In genomic region chr1:132370681-132371173, GRCm38 (mm10) we compare ENCODE assay signal across 8 mouse cellular contexts. TPM values are rescaled to one million over a fixed set of nuclear protein-coding genes. Genes with fewer than 3 reads are reported as not detected.
DNase-seq lines count a peak whose midpoint lies in the region; ATAC-seq and TF ChIP-seq lines count a peak whose summit lies in the region.

No protein-coding gene starts in this region.

- no peak overlapping the region for H3K4me3 ChIP-seq in kidney, adult 2 months (ENCODE audit: insufficient read depth, low read depth, low read length)
- H3K4me3 ChIP-seq in bone marrow, adult 2 months (replicated peaks; ENCODE audit: control insufficient read depth, low read depth, low read length) = peak overlapping the region; percentile 4
- no peak overlapping the region for H3K4me3 ChIP-seq in cerebellum, adult 2 months (replicated peaks; ENCODE audit: insufficient read depth, low read depth, low read length)

- WGBS in kidney, adult 2 months = 76% methylated on average over 9 of the region's 9 CpGs
- WGBS in bone marrow, adult 2 months = 34% methylated on average over 9 of the region's 9 CpGs
- 55% methylated on average over 9 of the region's 9 CpGs for WGBS in cerebellum, adult 2 months

- H3K4me1 ChIP-seq in kidney, adult 2 months (ENCODE audit: control insufficient read depth, insufficient read depth, low read length) = peaks cover 29% of the 10 kb centered on the region
- H3K4me1 ChIP-seq in bone marrow, adult 2 months (ENCODE audit: control insufficient read depth, insufficient read depth, low read length) = peaks cover 20% of the 10 kb centered on the region; the same call in 1 of the 2 replicates
- peaks cover 52% of the 10 kb centered on the region for H3K4me1 ChIP-seq in cerebellum, adult 2 months (ENCODE audit: control insufficient read depth, insufficient read depth, low read length)

- TF ChIP-seq CTCF in kidney, adult 2 months (conservative IDR thresholded peaks at IDR 0.05; ENCODE audit: insufficient read depth, insufficient read length, low read depth, low read length) = no peak
- TF ChIP-seq CTCF in bone marrow, adult 2 months (IDR thresholded peaks at IDR 0.05; ENCODE audit: control insufficient read depth, insufficient read depth, low read length) = no peak
- TF ChIP-seq CTCF in cerebellum, adult 2 months (IDR thresholded peaks at IDR 0.05; ENCODE audit: borderline replicate concordance, insufficient read depth, low read depth, low read length) = no peak

- peak; percentile 77 for ATAC-seq in megakaryocyte, adult 5-6 weeks (ENCODE audit: poor library complexity, severe bottlenecking)

- peak overlapping the region; percentile 60 for H3K27ac ChIP-seq in kidney, adult 2 months (ENCODE audit: insufficient read depth, low read depth, low read length)
- peak overlapping the region; percentile 79 for H3K27ac ChIP-seq in bone marrow, adult 2 months (ENCODE audit: control insufficient read depth, insufficient read depth, low read depth, low read length, poor library complexity)
- no peak overlapping the region for H3K27ac ChIP-seq in cerebellum, adult 2 months (ENCODE audit: insufficient read depth, low read length)

- H3K36me3 ChIP-seq in kidney, adult 2 months (ENCODE audit: control insufficient read depth, insufficient read depth, low read length) = no peaks in the 10 kb centered on the region

- no peak for TF ChIP-seq POLR2A in kidney, adult 2 months (IDR thresholded peaks at IDR 0.05; ENCODE audit: low read depth, low read length)
- peak; percentile 69 for TF ChIP-seq POLR2A in bone marrow, adult 2 months (IDR thresholded peaks at IDR 0.05; ENCODE audit: borderline replicate concordance, control insufficient read depth, low read depth, low read length)
- TF ChIP-seq POLR2A in cerebellum, adult 2 months (IDR thresholded peaks at IDR 0.05; ENCODE audit: borderline replicate concordance, insufficient read depth, low read length) = no peak

- DNase-seq in kidney, adult 2 months = no peak
- no peak for DNase-seq in kidney, postnatal 25 days
- peak; percentile 41 for DNase-seq in heart, postnatal 25 days (ENCODE audit: low spot score)
- no peak for DNase-seq in cerebellum, adult 2 months
- no peak for DNase-seq in c-Kit-positive CD71-positive TER-119-positive erythroid progenitor cells, embryonic 14.5 days (ENCODE audit: low spot score)
- no peak for DNase-seq in kidney, adult 11 months

- H3K27me3 ChIP-seq in kidney, adult 2 months (replicated peaks; ENCODE audit: control insufficient read depth, insufficient read depth, low read length) = no peaks in the 10 kb centered on the region
- H3K27me3 ChIP-seq in cerebellum, adult 2 months (ENCODE audit: control insufficient read depth, insufficient read depth, low read length) = no peaks in the 10 kb centered on the region

- intact Hi-C loops in heart, postnatal 25 days (cut with DNase I) = loop anchor here (5.0 kb wide), 1 partner anchor 222 kb away; no protein-coding TSS in a partner anchor

RNA-seq across cellular contexts. Expression of gene Tmcc2, which starts 20.4 kb away (rescaled TPM):
- polyA plus RNA-seq in kidney, adult 2 months (2012; rRNA removed) = 6.0 and 6.3 TPM in 2 replicates
- polyA plus RNA-seq in bone marrow, adult 2 months (2011; ENCODE audit: insufficient read depth, insufficient read length, low replicate concordance, missing spikeins) = 246 and 316 TPM in 2 replicates
- total RNA-seq in heart, postnatal 25 days (2021) = 10 to 100 TPM; 17.0 to 18.5 TPM
- total RNA-seq in megakaryocyte, adult 5-6 weeks (2015) = 4.9 and 6.9 TPM in 2 replicates
- 5.3 and 7.8 TPM in 2 replicates for total RNA-seq in megakaryocyte, adult 5-6 weeks (2017)
- 150 and 157 TPM in 2 replicates for polyA plus RNA-seq in cerebellum, adult 2 months (2012; rRNA removed)

RNA-seq across cellular contexts. Expression of gene Dstyk, which starts 46.6 kb away (rescaled TPM):
- polyA plus RNA-seq in kidney, adult 2 months (2012; rRNA removed) = 13.0 and 13.9 TPM in 2 replicates
- 9.6 and 13.7 TPM in 2 replicates for polyA plus RNA-seq in bone marrow, adult 2 months (2011; ENCODE audit: insufficient read depth, insufficient read length, low replicate concordance, missing spikeins)
- 10 to 100 TPM; 17.4 TPM for total RNA-seq in heart, postnatal 25 days (2021)
- total RNA-seq in megakaryocyte, adult 5-6 weeks (2015) = 17.2 and 19.5 TPM in 2 replicates
- 24.8 and 36.6 TPM in 2 replicates for total RNA-seq in megakaryocyte, adult 5-6 weeks (2017)
- 32.6 and 36.5 TPM in 2 replicates for polyA plus RNA-seq in cerebellum, adult 2 months (2012; rRNA removed)

RNA-seq across cellular contexts. Expression of gene Nuak2, which starts 54.8 kb away (rescaled TPM):
- polyA plus RNA-seq in kidney, adult 2 months (2012; rRNA removed) = 56.1 and 73.7 TPM in 2 replicates
- 5.2 and 16.4 TPM in 2 replicates for polyA plus RNA-seq in bone marrow, adult 2 months (2011; ENCODE audit: insufficient read depth, insufficient read length, low replicate concordance, missing spikeins)
- 1 to 10 TPM; 4.1 to 4.3 TPM for total RNA-seq in heart, postnatal 25 days (2021)
- total RNA-seq in megakaryocyte, adult 5-6 weeks (2015) = 23.9 and 24.2 TPM in 2 replicates
- 14.3 and 16.7 TPM in 2 replicates for total RNA-seq in megakaryocyte, adult 5-6 weeks (2017)
- polyA plus RNA-seq in cerebellum, adult 2 months (2012; rRNA removed) = 2.9 and 3.3 TPM in 2 replicates

Comparison
In these comparisons a context has a peak if more than half of its experiments do, and no peak if none do; other contexts are left out.
1. RNA of gene Tmcc2, which starts 20.4 kb away (polyA plus RNA-seq): 246 to 316 TPM in bone marrow, adult 2 months and 150 to 157 TPM in cerebellum, adult 2 months; 6.0 to 6.3 TPM in kidney, adult 2 months; every median in the first group is over 10 times any median in the second.